ENCODE assay signal across 8 mouse cellular contexts in the genomic region with DNA sequence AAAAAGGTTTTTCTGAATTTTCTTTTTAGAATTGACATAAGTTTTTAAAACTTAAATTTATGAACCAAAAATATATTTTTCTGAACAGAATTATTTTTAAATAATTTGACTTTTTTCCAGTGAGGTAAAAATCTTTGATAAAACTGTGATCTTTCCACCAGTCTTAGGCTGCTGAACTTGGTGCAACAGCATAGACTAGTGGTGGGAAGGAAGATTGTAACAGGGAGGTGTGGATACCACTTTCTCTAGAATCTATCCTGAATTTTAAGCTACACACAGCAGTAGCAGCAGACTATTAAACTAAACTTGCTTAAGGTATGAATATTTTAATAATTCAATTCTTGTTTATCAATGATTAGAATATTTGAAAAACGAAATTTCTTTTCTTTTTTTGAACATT.
A peak's percentile ranks its signal among the peaks of the same experiment; 100 is the strongest.
DNase-seq lines count a peak whose midpoint lies in the region; ATAC-seq and TF ChIP-seq lines count a peak whose summit lies in the region.

No protein-coding gene starts in this region.

- 13% methylated on average over 1 of the region's 1 CpGs for WGBS in midbrain, embryonic 11.5 days
- WGBS in midbrain, embryonic 10.5 days: 13% methylated on average over 1 of the region's 1 CpGs
- WGBS in forebrain, postnatal 0 days: 17% methylated on average over 1 of the region's 1 CpGs
- WGBS in neural tube, embryonic 15.5 days: 24% methylated on average over 1 of the region's 1 CpGs

- H3K9me3 ChIP-seq in midbrain, embryonic 11.5 days (ENCODE audit: control insufficient read depth, low read length): no peaks in the 10 kb centered on the region
- no peaks in the 10 kb centered on the region for H3K9me3 ChIP-seq in midbrain, embryonic 10.5 days (replicated peaks)
- no peaks in the 10 kb centered on the region for H3K9me3 ChIP-seq in forebrain, postnatal 0 days (ENCODE audit: low read length)
- H3K9me3 ChIP-seq in neural tube, embryonic 15.5 days (replicated peaks): no peaks in the 10 kb centered on the region

- no peaks in the 10 kb centered on the region for H3K27me3 ChIP-seq in midbrain, embryonic 11.5 days (ENCODE audit: control insufficient read depth, insufficient read depth, low read length)
- no peaks in the 10 kb centered on the region for H3K27me3 ChIP-seq in midbrain, embryonic 10.5 days (ENCODE audit: low read depth, poor library complexity, severe bottlenecking)
- no peaks in the 10 kb centered on the region for H3K27me3 ChIP-seq in forebrain, postnatal 0 days (ENCODE audit: insufficient read depth, low read length)
- no peaks in the 10 kb centered on the region for H3K27me3 ChIP-seq in neural tube, embryonic 15.5 days (replicated peaks)

- no peaks in the 10 kb centered on the region for H3K36me3 ChIP-seq in midbrain, embryonic 11.5 days (ENCODE audit: control insufficient read depth, insufficient read depth, low read length)
- no peaks in the 10 kb centered on the region for H3K36me3 ChIP-seq in midbrain, embryonic 10.5 days
- H3K36me3 ChIP-seq in forebrain, postnatal 0 days (ENCODE audit: insufficient read depth): no peaks in the 10 kb centered on the region
- H3K36me3 ChIP-seq in neural tube, embryonic 15.5 days: no peaks in the 10 kb centered on the region

- no peak overlapping the region for H3K27ac ChIP-seq in midbrain, embryonic 11.5 days (ENCODE audit: low read depth, low read length)
- no peak overlapping the region for H3K27ac ChIP-seq in midbrain, embryonic 10.5 days (replicated peaks)
- no peak overlapping the region for H3K27ac ChIP-seq in forebrain, postnatal 0 days (ENCODE audit: low read depth, low read length)
- no peak overlapping the region for H3K27ac ChIP-seq in neural tube, embryonic 15.5 days (replicated peaks)

- ATAC-seq in frontal cortex, adult (ENCODE audit: low TSS enrichment): peak; percentile 97
- peak; percentile 92 for ATAC-seq in midbrain, embryonic 11.5 days (ENCODE audit: low FRiP score)
- peak; percentile 92 for ATAC-seq in forebrain, postnatal 0 days
- 0 out of 2 replicates have a peak, but pooled peaks have one; percentile 63 for ATAC-seq in neural tube, embryonic 15.5 days (ENCODE audit: low FRiP score)

- no peak overlapping the region for H3K9ac ChIP-seq in midbrain, embryonic 11.5 days (ENCODE audit: low read length)
- no peak overlapping the region for H3K9ac ChIP-seq in forebrain, postnatal 0 days
- no peak overlapping the region for H3K9ac ChIP-seq in neural tube, embryonic 15.5 days (replicated peaks)

- peak; percentile 84 for TF ChIP-seq CTCF in forebrain, postnatal 0 days (IDR thresholded peaks at IDR 0.05; ENCODE audit: low read depth)

- no peak overlapping the region for H3K4me3 ChIP-seq in midbrain, embryonic 11.5 days (ENCODE audit: low read depth, low read length)
- no peak overlapping the region for H3K4me3 ChIP-seq in midbrain, embryonic 10.5 days
- no peak overlapping the region for H3K4me3 ChIP-seq in forebrain, postnatal 0 days (ENCODE audit: low read depth, low read length)
- H3K4me3 ChIP-seq in neural tube, embryonic 15.5 days (replicated peaks): no peak overlapping the region

- no peak for DNase-seq in frontal cortex, postnatal 14 days (ENCODE audit: low spot score in 2 of 2)
- DNase-seq in midbrain, embryonic 11.5 days (ENCODE audit: low spot score, missing footprints): no peak
- no peak for DNase-seq in midbrain, embryonic 10.5 days (ENCODE audit: low spot score)
- peak; percentile 66 for DNase-seq in forebrain, postnatal 0 days
- no peak for DNase-seq in thymus, adult 18-20 months
- DNase-seq in spleen, postnatal 36 days (ENCODE audit: low spot score in 2 of 2): no peak

- no peaks in the 10 kb centered on the region for H3K4me1 ChIP-seq in midbrain, embryonic 11.5 days (ENCODE audit: control insufficient read depth, insufficient read depth, low read length)
- peaks cover 13% of the 10 kb centered on the region for H3K4me1 ChIP-seq in midbrain, embryonic 10.5 days
- no peaks in the 10 kb centered on the region for H3K4me1 ChIP-seq in forebrain, postnatal 0 days (ENCODE audit: insufficient read depth)
- no peaks in the 10 kb centered on the region for H3K4me1 ChIP-seq in neural tube, embryonic 15.5 days

- H3K4me2 ChIP-seq in midbrain, embryonic 11.5 days: no peak overlapping the region
- H3K4me2 ChIP-seq in forebrain, postnatal 0 days (ENCODE audit: low read depth): no peak overlapping the region
- H3K4me2 ChIP-seq in neural tube, embryonic 15.5 days: no peak overlapping the region
